Mouse (Mus musculus) heart, embryonic 13.5 days (tissue): ENCODE measurements around the gene Evc. TPM values are rescaled to one million over a fixed set of nuclear protein-coding genes. Genes with fewer than 3 reads are reported as not detected.

ENCODE experiments used
- ATAC-seq: fragments of 200-750 bp; cut with Nextera tagmentation; 2 replicates; pipeline ENCODE4 v1.8.0; 2017; ENCODE audit warnings: moderate TSS enrichment; ENCODE audit not compliant: insufficient number of reproducible peaks, low FRiP score, low TSS enrichment; ENCODE audit errors: extremely low read depth
- H3K27ac ChIP-seq: fragments of 300-500 bp; sonication (generic); replicated peaks from 2 replicates; pipeline ENCODE4 v1.5.1; 2015; ENCODE audit warnings: moderate library complexity, mild to moderate bottlenecking, inconsistent platforms
- H3K27me3 ChIP-seq: fragments of 300-500 bp; sonication (generic); replicated peaks from 2 replicates; pipeline ENCODE4 v1.6.1; 2015; ENCODE audit warnings: mild to moderate bottlenecking, inconsistent platforms
- H3K36me3 ChIP-seq: fragments of 300-500 bp; sonication (generic); 2 replicates; pipeline ENCODE4 v1.6.1; 2015; ENCODE audit warnings: mild to moderate bottlenecking, inconsistent platforms
- H3K4me1 ChIP-seq: fragments of 300-500 bp; sonication (generic); 2 replicates; pipeline ENCODE4 v1.6.1; 2015; ENCODE audit warnings: inconsistent platforms
- H3K4me2 ChIP-seq: fragments of 300-500 bp; sonication (generic); 2 replicates; pipeline ENCODE4 v1.6.1; 2015; ENCODE audit warnings: inconsistent platforms, mild to moderate bottlenecking, moderate library complexity
- H3K4me3 ChIP-seq: fragments of 300-500 bp; sonication (generic); 2 replicates; pipeline ENCODE4 v1.5.1; 2015; ENCODE audit warnings: moderate library complexity, mild to moderate bottlenecking, inconsistent platforms
- H3K9ac ChIP-seq: fragments of 300-500 bp; sonication (generic); 2 replicates; pipeline ENCODE4 v1.6.1; 2015; ENCODE audit warnings: inconsistent platforms, mild to moderate bottlenecking, moderate library complexity
- H3K9me3 ChIP-seq: fragments of 300-500 bp; sonication (generic); 2 replicates; pipeline ENCODE4 v1.6.1; 2016; ENCODE audit warnings: inconsistent platforms
- WGBS: fragments of 180-500 bp; shearing (Covaris S2); methylation state at CpG from one replicate; pipeline ENCODE4 v1.1.7; 2015; ENCODE audit warnings: mixed read lengths; 5-methylcytosine and 5-hydroxymethylcytosine counted together
- polyA plus RNA-seq: library from polyadenylated mRNA; unstranded; fragments of >200 nt; fragmentation: Nextera tagmentation; extraction: Ambion mirVana; gene quantifications from 2 replicates; pipeline ENCODE4 v1.2.1, GENCODE M21; 2015

Evc gene
- polyA plus RNA-seq, 1 experiment from 2014 or later = 5.4 TPM

- H3K4me3 ChIP-seq = no peak overlapping the region
- ATAC-seq = no peak
- WGBS = 73% methylated on average over 9 of the region's 9 CpGs
- no peaks in the 10 kb centered on the region for H3K9me3 ChIP-seq
- no peak overlapping the region for H3K9ac ChIP-seq
- no peaks in the 10 kb centered on the region for H3K36me3 ChIP-seq
- H3K27ac ChIP-seq = no peak overlapping the region
- H3K27me3 ChIP-seq = peaks cover 22% of the 10 kb centered on the region
- H3K4me1 ChIP-seq = no peaks in the 10 kb centered on the region
- no peak overlapping the region for H3K4me2 ChIP-seq
These were observed 84.4 kb downstream of the Evc start for GRCm38 (mm10) chr5:37252101-37252804.

GRCm38 (mm10) chr5:37251596-37251995, 85.1 kb downstream of the Evc start:
- Histone ChIP-seq H3K9ac (no peak overlapping the region), H3K9me3 (no peaks in the 10 kb centered on the region), H3K4me3 (no peak overlapping the region), H3K27ac (no peak overlapping the region), H3K36me3 (no peaks in the 10 kb centered on the region), H3K4me1 (no peaks in the 10 kb centered on the region), H3K4me2 (no peak overlapping the region), H3K27me3 (peaks cover 29% of the 10 kb centered on the region)
- ATAC-seq = no peak
- WGBS = 52% methylated on average over 3 of the region's 3 CpGs

DNA sequence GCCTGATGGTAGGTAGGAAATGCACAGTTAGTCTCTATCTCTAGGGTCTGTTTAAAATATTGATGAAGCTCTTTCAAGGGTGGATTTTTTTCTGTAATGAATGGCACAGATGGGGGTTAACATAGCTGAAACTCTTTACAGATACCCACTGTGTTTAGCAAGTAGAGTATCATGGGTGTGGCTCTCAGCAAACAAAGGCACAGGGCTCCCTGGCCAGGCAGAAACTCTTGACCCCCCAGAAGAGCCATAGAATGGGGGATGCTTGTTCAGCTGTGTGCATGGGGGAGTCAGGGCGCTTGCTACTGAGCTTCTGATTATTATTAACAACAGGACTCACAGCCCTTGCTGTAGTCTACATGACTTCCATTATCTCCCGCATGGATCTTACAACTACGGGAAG, 87.8 kb downstream of the Evc start:
- Histone ChIP-seq H3K4me1 (peaks cover 11% of the 10 kb centered on the region), H3K27me3 (peaks cover 56% of the 10 kb centered on the region), H3K4me2 (no peak overlapping the region), H3K4me3 (no peak overlapping the region), H3K27ac (no peak overlapping the region), H3K9ac (no peak overlapping the region), H3K9me3 (no peaks in the 10 kb centered on the region), H3K36me3 (no peaks in the 10 kb centered on the region)
- no peak for ATAC-seq
- 66% methylated on average over 3 of the region's 3 CpGs for whole genome bisulfite sequencing

GRCm38 (mm10) chr5:37247456-37247855, 89.2 kb downstream of the Evc start:
- peak overlapping the region; percentile 76; the same call in 1 of the 2 replicates for H3K4me2 ChIP-seq
- 29% methylated on average over 4 of the region's 4 CpGs for WGBS
- no peaks in the 10 kb centered on the region for H3K9me3 ChIP-seq
- no peak for ATAC-seq
- no peaks in the 10 kb centered on the region for H3K36me3 ChIP-seq
- no peak overlapping the region for H3K9ac ChIP-seq
- peaks cover 11% of the 10 kb centered on the region for H3K4me1 ChIP-seq
- H3K27ac ChIP-seq = no peak overlapping the region
- H3K4me3 ChIP-seq = no peak overlapping the region
- peaks cover 70% of the 10 kb centered on the region for H3K27me3 ChIP-seq

DNA sequence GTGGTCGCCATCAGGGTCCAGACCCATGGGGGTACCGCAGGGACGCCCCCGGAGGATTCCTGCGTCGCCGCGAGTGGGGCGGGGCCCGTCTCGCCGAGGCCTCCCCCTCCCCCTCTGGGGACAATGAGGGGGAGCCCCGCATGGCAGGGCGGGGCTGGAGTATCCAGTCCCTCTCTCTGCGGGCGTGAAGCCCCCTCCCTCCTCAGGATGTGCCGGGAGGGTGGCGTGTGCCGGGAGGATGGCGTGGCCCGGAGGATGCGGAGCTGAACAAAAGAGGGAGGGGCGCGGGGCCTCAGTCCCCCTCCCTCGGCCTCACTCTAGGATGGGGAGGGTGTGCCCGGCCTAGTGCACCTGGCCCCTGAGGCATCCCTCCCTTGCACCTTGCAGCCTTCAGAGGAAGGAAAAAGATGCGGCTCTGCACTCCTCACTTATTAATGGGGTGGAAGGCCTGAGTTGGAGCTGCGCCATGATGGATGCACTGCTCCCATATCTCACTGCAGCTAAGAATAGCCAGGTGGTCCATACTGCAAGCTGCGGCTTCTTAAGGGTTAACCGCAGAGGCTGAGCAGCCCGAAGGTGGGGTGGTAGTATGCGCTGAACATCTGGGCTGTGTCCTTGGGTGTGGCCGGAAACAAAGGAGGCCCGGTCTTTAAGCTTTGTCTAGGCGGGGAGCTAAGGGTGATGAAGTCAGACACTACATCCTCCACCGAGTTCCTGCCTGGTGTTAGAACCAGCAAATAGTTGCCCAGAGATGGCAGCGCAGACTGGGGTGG, 90.4 kb downstream of the Evc start:
- no peak; the same call in 1 of the 2 replicates for ATAC-seq
- peak overlapping the region; percentile 76 for H3K4me2 ChIP-seq
- H3K36me3 ChIP-seq = no peaks in the 10 kb centered on the region
- no peak overlapping the region for H3K27ac ChIP-seq
- H3K9ac ChIP-seq = peak overlapping the region; percentile 72
- WGBS = 1% methylated on average over 31 of the region's 37 CpGs
- H3K27me3 ChIP-seq = peaks cover 82% of the 10 kb centered on the region
- no peaks in the 10 kb centered on the region for H3K9me3 ChIP-seq
- H3K4me3 ChIP-seq = peak overlapping the region; percentile 59
- H3K4me1 ChIP-seq = peaks cover 19% of the 10 kb centered on the region

DNA sequence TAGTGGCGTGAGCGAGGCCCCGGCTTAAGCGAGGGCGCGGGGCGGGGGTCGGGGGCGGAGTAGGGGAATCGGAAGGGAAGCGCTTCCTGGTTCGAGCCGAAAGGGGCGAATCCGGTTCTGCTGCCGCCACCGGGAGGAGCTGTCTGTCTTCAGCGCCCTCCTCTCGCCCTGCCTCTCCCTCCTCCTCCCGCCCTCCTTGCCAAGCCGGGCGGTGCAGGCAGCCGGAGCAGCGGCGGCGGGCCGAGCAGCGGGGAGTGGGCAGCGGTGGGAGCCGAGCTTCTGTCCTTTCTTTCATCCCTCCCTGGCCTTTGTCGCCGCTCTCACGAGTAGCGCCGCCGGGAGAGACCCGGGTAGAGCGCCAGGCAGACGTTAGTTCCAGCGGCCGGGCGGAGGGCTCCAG, 91.0 kb downstream of the Evc start:
- Histone ChIP-seq H3K27ac (no peak overlapping the region), H3K36me3 (no peaks in the 10 kb centered on the region), H3K4me1 (peaks cover 19% of the 10 kb centered on the region), H3K4me3 (peak overlapping the region; percentile 59), H3K9ac (peak overlapping the region; percentile 72), H3K27me3 (peaks cover 88% of the 10 kb centered on the region), H3K9me3 (no peaks in the 10 kb centered on the region), H3K4me2 (peak overlapping the region; percentile 76)
- WGBS = under 1% methylated on average over 42 of the region's 42 CpGs
- no peak for ATAC-seq

DNA sequence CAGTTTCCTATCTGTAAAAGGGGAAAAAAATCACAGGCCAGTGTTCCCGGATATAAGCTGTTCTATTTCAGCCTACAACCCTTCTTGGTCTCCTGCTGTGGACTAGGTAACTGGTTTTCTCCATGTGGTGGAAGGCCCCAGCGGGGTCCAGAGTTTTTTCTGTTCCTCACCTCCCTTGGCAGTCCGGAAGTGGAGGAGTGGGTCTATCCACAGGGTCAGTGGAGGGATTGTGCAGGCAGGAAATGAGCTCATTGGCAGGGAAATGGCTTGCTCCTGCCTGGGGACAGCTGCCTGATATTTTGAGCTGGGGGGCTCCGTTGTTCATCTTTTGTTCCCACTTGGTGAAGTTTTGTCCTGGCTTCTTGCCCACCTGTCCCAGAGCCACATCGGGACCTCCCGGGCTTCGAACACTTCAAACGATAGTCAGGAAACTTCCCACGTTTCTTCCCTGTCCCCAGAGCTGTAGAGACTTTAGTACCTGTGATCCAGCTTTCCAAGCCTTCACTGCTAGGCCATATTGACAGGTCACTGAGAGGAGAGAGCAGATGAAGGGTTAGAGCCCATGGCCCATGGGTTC, 91.9 kb downstream of the Evc start:
- 35% methylated on average over 9 of the region's 9 CpGs for WGBS
- no peaks in the 10 kb centered on the region for H3K9me3 ChIP-seq
- no peaks in the 10 kb centered on the region for H3K36me3 ChIP-seq
- peak overlapping the region; percentile 59 for H3K4me3 ChIP-seq
- peaks cover 19% of the 10 kb centered on the region for H3K4me1 ChIP-seq
- H3K4me2 ChIP-seq = peak overlapping the region; percentile 76
- ATAC-seq = no peak
- H3K9ac ChIP-seq = no peak overlapping the region
- H3K27ac ChIP-seq = peak overlapping the region; percentile 21; the same call in 1 of the 2 replicates
- peaks cover 97% of the 10 kb centered on the region for H3K27me3 ChIP-seq

DNA sequence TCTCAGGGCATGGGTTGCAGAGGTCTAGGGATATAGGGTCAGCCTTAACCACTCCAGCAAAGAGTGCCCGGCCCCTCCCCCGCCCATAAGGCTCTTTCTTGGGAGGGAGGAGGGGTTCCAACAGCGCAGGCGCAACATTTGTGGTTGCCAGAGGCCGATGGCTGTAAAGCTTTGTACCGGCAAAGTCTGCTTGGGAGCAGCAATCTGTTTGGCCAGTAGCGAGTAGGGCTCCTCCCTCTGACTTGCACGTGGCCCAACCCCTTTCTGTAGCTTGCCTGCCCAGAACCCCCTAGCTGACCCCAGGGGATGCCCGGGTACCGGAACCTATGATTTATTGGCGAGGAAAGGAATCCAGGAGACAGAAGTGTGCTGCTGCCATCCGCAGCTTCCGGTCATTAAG, 92.5 kb downstream of the Evc start:
- Histone ChIP-seq H3K4me1 (peaks cover 19% of the 10 kb centered on the region), H3K27ac (no peak overlapping the region), H3K36me3 (no peaks in the 10 kb centered on the region), H3K27me3 (peaks cover 98% of the 10 kb centered on the region), H3K9ac (no peak overlapping the region), H3K9me3 (no peaks in the 10 kb centered on the region), H3K4me3 (no peak overlapping the region), H3K4me2 (no peak overlapping the region)
- WGBS = 3% methylated on average over 13 of the region's 13 CpGs
- ATAC-seq = no peak

DNA sequence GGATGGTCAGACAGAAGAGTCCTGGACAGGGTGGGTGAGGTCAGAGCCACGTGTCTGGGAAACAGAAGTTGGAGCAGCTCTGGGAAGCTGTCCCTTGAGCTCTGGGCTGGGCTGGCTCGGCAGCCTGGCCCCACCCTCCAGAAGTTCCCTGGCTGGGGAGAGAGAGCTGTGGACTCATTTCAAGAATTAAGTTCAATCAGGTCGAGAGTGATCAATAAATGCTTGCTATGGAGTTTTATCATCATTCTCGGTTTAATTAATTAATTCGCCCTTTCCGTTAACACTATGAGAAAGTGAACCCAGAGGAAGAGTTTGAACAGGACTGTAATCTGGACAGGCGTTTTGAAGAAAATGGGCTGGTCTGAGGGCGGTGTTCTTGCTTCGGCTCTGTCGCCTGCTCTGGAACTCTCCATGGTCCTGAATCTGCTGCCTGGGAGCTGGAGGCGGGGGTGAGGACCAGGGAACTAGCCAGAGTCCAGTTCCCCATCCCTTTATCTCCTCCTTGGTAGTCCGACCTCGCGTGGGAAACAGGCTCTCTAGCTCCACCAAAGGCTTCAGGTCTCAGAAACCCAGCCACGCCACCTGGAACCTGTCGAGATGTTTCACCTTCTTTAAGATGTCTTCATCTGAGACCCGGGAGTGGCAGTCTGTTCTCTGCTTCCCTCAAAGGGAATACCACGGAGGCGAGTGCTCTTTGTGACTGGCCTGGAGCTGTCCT, 93.4 kb downstream of the Evc start:
- no peak for ATAC-seq
- Histone ChIP-seq H3K27me3 (peaks cover 97% of the 10 kb centered on the region), H3K9me3 (no peaks in the 10 kb centered on the region)

GRCm38 (mm10) chr5:37242360-37243168, 94.1 kb downstream of the Evc start:
- Histone ChIP-seq H3K36me3 (no peaks in the 10 kb centered on the region), H3K9me3 (no peaks in the 10 kb centered on the region), H3K9ac (no peak overlapping the region), H3K4me1 (peaks cover 19% of the 10 kb centered on the region), H3K27ac (no peak overlapping the region), H3K4me2 (peak overlapping the region; percentile 65), H3K27me3 (peaks cover 97% of the 10 kb centered on the region), H3K4me3 (peak overlapping the region; percentile 42)
- 9% methylated on average over 44 of the region's 44 CpGs for WGBS
- no peak for ATAC-seq

More for the DNA sequence above, 93.4 kb downstream of the Evc start:
- peaks cover 19% of the 10 kb centered on the region for H3K4me1 ChIP-seq
- no peak overlapping the region for H3K9ac ChIP-seq
- H3K4me3 ChIP-seq = no peak overlapping the region
- H3K27ac ChIP-seq = no peak overlapping the region
- H3K36me3 ChIP-seq = no peaks in the 10 kb centered on the region
- H3K4me2 ChIP-seq = no peak overlapping the region
- 3% methylated on average over 19 of the region's 19 CpGs for WGBS
